Mouse (Mus musculus) activated CD4-positive, CD25-positive, alpha-beta regulatory T cell, adult 9 weeks (primary cell): ENCODE measurements around the gene Itgb2. TPM values are rescaled to one million over a fixed set of nuclear protein-coding genes. Genes with fewer than 3 reads are reported as not detected.

Experiments used
- polyA plus RNA-seq: library from polyadenylated mRNA; unstranded; fragments of 100-300 nt; shearing (Covaris generic); gene quantifications from one replicate; pipeline ENCODE4 v1.2.1, GENCODE M21; 2017

Itgb2 gene
- 631 TPM for polyA plus RNA-seq

GRCm38 (mm10) chr10:77530140-77530539, at the start of gene Itgb2:
TSS of gene Itgb2 (plus strand) at chr10:77530252.

GRCm38 (mm10) chr10:77515385-77516348, 14.4 kb upstream of the Itgb2 start, which contains the start of gene Fam207a:
TSS of gene Fam207a (minus strand) at chr10:77515785.

GRCm38 (mm10) chr10:77581408-77582284, 51.6 kb downstream of the Itgb2 start, which contains the start of gene Pttg1ip:
TSS of gene Pttg1ip (plus strand) at chr10:77581720.

GRCm38 (mm10) chr10:77605908-77606826, 76.1 kb downstream of the Itgb2 start, which contains the start of the genes Sumo3 and Gm49325:
TSS of gene Sumo3 (plus strand) at chr10:77606097.
TSS of gene Gm49325 (plus strand) at chr10:77606197.

Other genes starting within 250 kb of the Itgb2 start
- gene Adarb1, start 112.0 kb upstream of the Itgb2 start, polyA plus RNA-seq = 1.1 TPM
- 52.7 TPM for gene Fam207a, start 14.5 kb upstream of the Itgb2 start, polyA plus RNA-seq
- gene Pttg1ip, start 51.5 kb downstream of the Itgb2 start, polyA plus RNA-seq = 108 TPM
- 116 TPM for gene Sumo3, start 75.8 kb downstream of the Itgb2 start, polyA plus RNA-seq
- gene Gm49325, start 75.9 kb downstream of the Itgb2 start, polyA plus RNA-seq = not detected
- 58.6 TPM for gene Ube2g2, start 92.0 kb downstream of the Itgb2 start, polyA plus RNA-seq
- 0.59 TPM for gene Tspear, start 156.3 kb downstream of the Itgb2 start, polyA plus RNA-seq
- not detected for gene Gm19402, start 160.5 kb downstream of the Itgb2 start, polyA plus RNA-seq
- gene Gm9508, start 167.0 kb downstream of the Itgb2 start, polyA plus RNA-seq = not detected
- not detected for gene Gm10272, start 176.4 kb downstream of the Itgb2 start, polyA plus RNA-seq
- not detected for gene Gm10024, start 181.2 kb downstream of the Itgb2 start, polyA plus RNA-seq
- not detected for gene Gm10142, start 185.6 kb downstream of the Itgb2 start, polyA plus RNA-seq
- gene Krtap12-1, start 190.3 kb downstream of the Itgb2 start, polyA plus RNA-seq = not detected
- not detected for gene Gm10100, start 196.2 kb downstream of the Itgb2 start, polyA plus RNA-seq
- not detected for gene Gm18596, start 212.4 kb downstream of the Itgb2 start, polyA plus RNA-seq
- gene Gm9736, start 221.1 kb downstream of the Itgb2 start, polyA plus RNA-seq = not detected
- gene Gm3233, start 229.4 kb downstream of the Itgb2 start, polyA plus RNA-seq = not detected
- gene Gm3238, start 241.1 kb downstream of the Itgb2 start, polyA plus RNA-seq = not detected
- gene Gm7138, start 246.7 kb downstream of the Itgb2 start, polyA plus RNA-seq = not detected